Mouse (Mus musculus): ENCODE results near the gene Aknad1.

DNA sequence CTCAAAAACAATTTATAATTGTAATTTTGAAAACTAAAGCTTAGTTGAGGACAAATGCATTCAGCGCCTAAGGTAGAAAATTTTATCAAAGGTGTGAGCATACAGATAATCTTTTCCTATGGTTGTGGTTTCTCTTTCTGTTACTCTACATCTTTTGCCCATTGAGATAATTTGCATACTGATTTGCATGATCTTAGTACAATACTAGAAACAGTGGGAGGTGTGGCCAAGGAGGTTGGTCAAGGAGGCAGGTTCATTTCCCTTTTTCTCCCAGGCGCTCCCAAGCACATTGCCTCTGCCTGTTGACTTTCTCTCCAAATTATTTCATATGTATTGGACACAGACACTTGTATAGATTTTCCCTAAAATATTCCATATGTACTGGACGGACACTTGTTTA, 1.7 kb upstream of the Aknad1 start:
- TF ChIP-seq POLR2A (IDR thresholded peaks at IDR 0.05; ENCODE audit: insufficient read length, low read depth) = no peak
- no peak for TF ChIP-seq E2F4 (IDR thresholded peaks at IDR 0.05; ENCODE audit: insufficient read depth)
- TF ChIP-seq MYOD1 (IDR thresholded peaks at IDR 0.05; ENCODE audit: control insufficient read depth in 1 of 3, insufficient read length in 2 of 3, low read depth in 2 of 3) = no peak
- TF ChIP-seq MAX (IDR thresholded peaks at IDR 0.05; ENCODE audit: low read depth) = no peak
- TF ChIP-seq CEBPB (IDR thresholded peaks at IDR 0.05; ENCODE audit: insufficient read depth, poor library complexity, severe bottlenecking) = no peak
- no peak for TF ChIP-seq SRF (IDR thresholded peaks at IDR 0.05; ENCODE audit: control insufficient read depth, insufficient read length, low read depth)
- TF ChIP-seq MYOG (IDR thresholded peaks at IDR 0.05; ENCODE audit: control insufficient read depth in 1 of 3, insufficient read depth in 1 of 3, insufficient read length in 2 of 3, low read depth in 2 of 3) = no peak
- TF ChIP-seq USF1 (IDR thresholded peaks at IDR 0.05; ENCODE audit: low read depth) = no peak
- TF ChIP-seq TCF12 (IDR thresholded peaks at IDR 0.05; ENCODE audit: insufficient read depth, poor library complexity, severe bottlenecking) = no peak
- TF ChIP-seq REST (IDR thresholded peaks at IDR 0.05; ENCODE audit: insufficient read depth, insufficient read length) = no peak
- TF ChIP-seq POLR2AphosphoS2 (IDR thresholded peaks at IDR 0.05; ENCODE audit: insufficient read length, low read depth) = no peak
- TF ChIP-seq TCF3 (IDR thresholded peaks at IDR 0.05; ENCODE audit: insufficient read length, low read depth) = no peak
